Mouse (Mus musculus) kidney, embryonic 14.5 days (tissue): ENCODE data around the gene Ntsr1. TPM values are rescaled to one million over a fixed set of nuclear protein-coding genes. Genes with fewer than 3 reads are reported as not detected.
A peak's percentile ranks its signal among the peaks of the same experiment; 100 is the strongest.

ENCODE experiments used
- ATAC-seq: fragments of 200-750 bp; cut with Nextera tagmentation; 2 replicates; pipeline ENCODE4 v1.8.0; 2017; ENCODE audit warnings: moderate number of reproducible peaks, mild to moderate bottlenecking, moderate TSS enrichment, moderate library complexity; ENCODE audit not compliant: low FRiP score, low TSS enrichment
- H3K27ac ChIP-seq: fragments of 300-500 bp; sonication (generic); 2 replicates; pipeline ENCODE4 v1.5.1; 2014; ENCODE audit warnings: low read depth, mild to moderate bottlenecking, low read length, moderate library complexity, mixed read lengths
- H3K27me3 ChIP-seq: fragments of 300-500 bp; sonication (generic); 2 replicates; pipeline ENCODE4 v1.6.1; 2014; ENCODE audit warnings: mild to moderate bottlenecking, low read length; ENCODE audit not compliant: control insufficient read depth, insufficient read depth
- H3K36me3 ChIP-seq: fragments of 300-500 bp; sonication (generic); 2 replicates; pipeline ENCODE4 v1.6.1; 2014; ENCODE audit warnings: low read length, mixed read lengths; ENCODE audit not compliant: control insufficient read depth, insufficient read depth
- H3K4me1 ChIP-seq: fragments of 300-500 bp; sonication (generic); 2 replicates; pipeline ENCODE4 v1.6.1; 2014; ENCODE audit warnings: low read length, mixed read lengths; ENCODE audit not compliant: control insufficient read depth, insufficient read depth
- H3K4me2 ChIP-seq: fragments of 300-500 bp; sonication (generic); replicated peaks from 2 replicates; pipeline ENCODE4 v1.6.1; 2014; ENCODE audit warnings: low read depth, mild to moderate bottlenecking, low read length
- H3K4me3 ChIP-seq: fragments of 300-500 bp; sonication (generic); 2 replicates; pipeline ENCODE4 v1.5.1; 2014; ENCODE audit warnings: mild to moderate bottlenecking, low read length
- H3K9ac ChIP-seq: fragments of 300-500 bp; sonication (generic); 2 replicates; pipeline ENCODE4 v1.6.1; 2014; ENCODE audit warnings: low read depth, mild to moderate bottlenecking, low read length, moderate library complexity
- H3K9me3 ChIP-seq: fragments of 300-500 bp; sonication (generic); 2 replicates; pipeline ENCODE4 v1.6.1; 2016; ENCODE audit warnings: low read length; ENCODE audit not compliant: control insufficient read depth
- WGBS: fragments of 180-500 bp; shearing (Covaris S2); extraction: QIAGEN DNeasy Blood & Tissue Kit; methylation state at CpG from one replicate; pipeline ENCODE4 v1.1.7; 2014; 5-methylcytosine and 5-hydroxymethylcytosine counted together
- polyA plus RNA-seq: library from polyadenylated mRNA; unstranded; fragments of >200 nt; fragmentation: Nextera tagmentation; extraction: Ambion mirVana; gene quantifications from 2 replicates; pipeline ENCODE4 v1.2.1, GENCODE M21; 2014

Ntsr1 gene
- polyA plus RNA-seq, 1 experiment from 2014 or later, result 12.4 TPM

GRCm38 (mm10) chr2:180533237-180533636 lies 33.5 kb downstream of the Ntsr1 start:
- no peak overlapping the region for H3K27ac ChIP-seq
- H3K36me3 ChIP-seq, result no peaks in the 10 kb centered on the region
- no peaks in the 10 kb centered on the region for H3K9me3 ChIP-seq
- H3K9ac ChIP-seq, result no peak overlapping the region
- no peak overlapping the region for H3K4me3 ChIP-seq
- H3K27me3 ChIP-seq, result no peaks in the 10 kb centered on the region
- H3K4me1 ChIP-seq, result peaks cover 18% of the 10 kb centered on the region
- no peak overlapping the region for H3K4me2 ChIP-seq
- no peak for ATAC-seq
- WGBS, result 77% methylated on average over 4 of the region's 4 CpGs

GRCm38 (mm10) chr2:180543675-180544074 lies 43.9 kb downstream of the Ntsr1 start:
- no peak overlapping the region for H3K9ac ChIP-seq
- 0 out of 2 replicates have a peak, but pooled peaks cover 4% of the 10 kb centered on the region for H3K4me1 ChIP-seq
- H3K27ac ChIP-seq, result no peak overlapping the region
- H3K9me3 ChIP-seq, result no peaks in the 10 kb centered on the region
- H3K4me2 ChIP-seq, result no peak overlapping the region
- H3K27me3 ChIP-seq, result no peaks in the 10 kb centered on the region
- WGBS, result 91% methylated on average over 2 of the region's 2 CpGs
- H3K4me3 ChIP-seq, result no peak overlapping the region
- ATAC-seq, result no peak
- no peaks in the 10 kb centered on the region; the same call in 1 of the 2 replicates for H3K36me3 ChIP-seq

GRCm38 (mm10) chr2:180545046-180545445 lies 45.3 kb downstream of the Ntsr1 start:
- ATAC-seq, result no peak
- no peaks in the 10 kb centered on the region for H3K9me3 ChIP-seq
- no peak overlapping the region for H3K4me2 ChIP-seq
- H3K4me3 ChIP-seq, result no peak overlapping the region
- no peak overlapping the region for H3K9ac ChIP-seq
- WGBS, result 89% methylated on average over 18 of the region's 18 CpGs
- 0 out of 2 replicates have a peak, but pooled peaks cover 4% of the 10 kb centered on the region for H3K4me1 ChIP-seq
- H3K27me3 ChIP-seq, result no peaks in the 10 kb centered on the region
- H3K27ac ChIP-seq, result no peak overlapping the region
- no peaks in the 10 kb centered on the region; the same call in 1 of the 2 replicates for H3K36me3 ChIP-seq

DNA sequence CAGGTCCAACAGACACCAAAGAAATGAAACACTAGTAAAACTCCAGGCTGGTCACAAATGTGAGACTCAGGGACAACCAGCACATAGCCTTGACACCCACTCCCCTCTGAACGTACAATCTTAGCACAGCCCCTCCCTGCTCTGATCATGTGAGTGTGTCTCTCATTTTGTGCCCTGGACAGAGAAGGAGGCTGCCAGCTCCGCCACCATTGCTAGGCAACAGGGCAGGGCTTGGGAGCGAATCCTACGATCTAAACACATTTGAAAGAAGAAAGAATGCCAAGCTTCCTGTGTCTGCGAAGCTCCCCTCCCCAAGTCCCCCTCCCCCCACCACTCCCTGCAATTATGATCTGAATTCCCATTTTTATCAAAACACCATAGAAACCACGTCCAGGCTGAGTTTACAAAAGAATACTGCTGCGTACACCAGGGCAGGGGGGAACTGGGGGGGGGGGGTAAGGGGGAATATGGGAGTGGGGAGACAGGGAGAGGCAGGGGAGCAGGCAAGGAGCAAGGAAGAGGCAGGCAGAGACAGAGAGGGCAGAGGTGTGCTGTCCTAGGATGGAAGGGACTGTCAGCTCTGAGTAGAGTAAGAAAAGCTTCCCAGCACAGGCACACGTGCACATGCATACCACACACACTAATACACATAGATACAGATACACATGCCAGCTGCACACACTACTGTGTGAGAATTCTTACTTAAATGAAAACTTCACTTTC lies 47.8 kb downstream of the Ntsr1 start:
- H3K4me1 ChIP-seq, result 0 out of 2 replicates have a peak, but pooled peaks cover 4% of the 10 kb centered on the region
- H3K9ac ChIP-seq, result no peak overlapping the region
- ATAC-seq, result peak; percentile 68
- no peaks in the 10 kb centered on the region; the same call in 1 of the 2 replicates for H3K36me3 ChIP-seq
- 36% methylated on average over 8 of the region's 8 CpGs for WGBS
- H3K27ac ChIP-seq, result no peak overlapping the region
- no peak overlapping the region for H3K4me2 ChIP-seq
- H3K9me3 ChIP-seq, result no peaks in the 10 kb centered on the region
- H3K4me3 ChIP-seq, result no peak overlapping the region
- H3K27me3 ChIP-seq, result no peaks in the 10 kb centered on the region

DNA sequence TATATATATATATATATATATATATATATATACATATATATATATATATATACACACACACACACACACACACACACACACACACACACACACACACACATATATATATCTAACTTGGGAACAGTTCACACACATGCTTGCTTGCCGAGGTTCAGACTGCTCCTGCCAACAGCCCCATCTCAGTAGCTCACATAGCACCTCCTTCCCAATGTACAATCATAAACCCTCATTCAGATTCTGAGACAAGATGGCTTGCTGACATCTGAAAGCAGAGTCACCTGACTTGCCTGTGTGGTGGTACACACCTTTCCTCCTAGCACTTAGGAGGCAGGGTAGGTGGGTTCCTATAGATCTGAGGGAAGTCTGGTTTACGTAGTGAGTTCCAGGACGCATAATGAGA lies 52.6 kb downstream of the Ntsr1 start:
- H3K4me1 ChIP-seq, result 0 out of 2 replicates have a peak, but pooled peaks cover under 1% of the 10 kb centered on the region
- no peak overlapping the region for H3K4me3 ChIP-seq
- no peaks in the 10 kb centered on the region for H3K36me3 ChIP-seq
- H3K9ac ChIP-seq, result no peak overlapping the region
- WGBS, result 77% methylated on average over 3 of the region's 3 CpGs
- no peak for ATAC-seq
- H3K27me3 ChIP-seq, result no peaks in the 10 kb centered on the region
- H3K27ac ChIP-seq, result no peak overlapping the region
- H3K9me3 ChIP-seq, result no peaks in the 10 kb centered on the region
- no peak overlapping the region for H3K4me2 ChIP-seq

- Histone ChIP-seq H3K27me3 (no peaks in the 10 kb centered on the region), H3K9me3 (no peaks in the 10 kb centered on the region), H3K4me3 (no peak overlapping the region), H3K36me3 (no peaks in the 10 kb centered on the region), H3K9ac (no peak overlapping the region), H3K4me1 (no peaks in the 10 kb centered on the region), H3K4me2 (no peak overlapping the region), H3K27ac (no peak overlapping the region)
- 53% methylated on average over 3 of the region's 3 CpGs for WGBS
- ATAC-seq, result no peak
Observed at GRCm38 (mm10) chr2:180555219-180555618, 55.4 kb downstream of the Ntsr1 start.

- no peak overlapping the region for H3K27ac ChIP-seq
- H3K4me3 ChIP-seq, result no peak overlapping the region
- H3K9ac ChIP-seq, result no peak overlapping the region
- no peaks in the 10 kb centered on the region for H3K4me1 ChIP-seq
- H3K4me2 ChIP-seq, result no peak overlapping the region
- WGBS, result 56% methylated on average over 3 of the region's 3 CpGs
- no peaks in the 10 kb centered on the region for H3K9me3 ChIP-seq
- ATAC-seq, result no peak
- H3K36me3 ChIP-seq, result no peaks in the 10 kb centered on the region
- H3K27me3 ChIP-seq, result no peaks in the 10 kb centered on the region
Observed at GRCm38 (mm10) chr2:180556470-180556869, 56.7 kb downstream of the Ntsr1 start.

GRCm38 (mm10) chr2:180560245-180560644 lies 60.5 kb downstream of the Ntsr1 start:
- Histone ChIP-seq H3K36me3 (no peaks in the 10 kb centered on the region), H3K27ac (no peak overlapping the region), H3K4me3 (no peak overlapping the region), H3K9me3 (no peaks in the 10 kb centered on the region), H3K4me1 (peaks cover 7% of the 10 kb centered on the region), H3K9ac (no peak overlapping the region), H3K27me3 (no peaks in the 10 kb centered on the region), H3K4me2 (no peak overlapping the region)
- ATAC-seq, result no peak
- WGBS, result 62% methylated on average over 5 of the region's 5 CpGs

- WGBS, result 33% methylated on average over 5 of the region's 5 CpGs
- Histone ChIP-seq H3K4me2 (no peak overlapping the region), H3K27me3 (no peaks in the 10 kb centered on the region), H3K27ac (no peak overlapping the region), H3K4me3 (no peak overlapping the region), H3K9me3 (no peaks in the 10 kb centered on the region), H3K4me1 (peaks cover 7% of the 10 kb centered on the region), H3K9ac (no peak overlapping the region), H3K36me3 (no peaks in the 10 kb centered on the region)
- ATAC-seq, result no peak
Observed at GRCm38 (mm10) chr2:180562146-180562545, 62.4 kb downstream of the Ntsr1 start.
